Mouse (Mus musculus) embryonic facial prominence, embryonic 12.5 days (tissue): ENCODE data around the gene Hlcs. TPM values are rescaled to one million over a fixed set of nuclear protein-coding genes. Genes with fewer than 3 reads are reported as not detected.

Experiments
- ATAC-seq: fragments of 200-750 bp; cut with Nextera tagmentation; 2 replicates; pipeline ENCODE4 v1.8.0; 2017; ENCODE audit not compliant: insufficient number of reproducible peaks, insufficient read depth, low FRiP score, low TSS enrichment
- H3K27ac ChIP-seq: fragments of 300-500 bp; sonication (generic); 2 replicates; pipeline ENCODE4 v1.5.1; 2016; ENCODE audit warnings: mild to moderate bottlenecking
- H3K27me3 ChIP-seq: fragments of 300-500 bp; sonication (generic); 2 replicates; pipeline ENCODE4 v1.6.1; 2016; ENCODE audit warnings: mild to moderate bottlenecking, moderate library complexity
- H3K36me3 ChIP-seq: fragments of 300-500 bp; sonication (generic); 2 replicates; pipeline ENCODE4 v1.6.1; 2016; ENCODE audit warnings: mild to moderate bottlenecking
- H3K4me1 ChIP-seq: fragments of 300-500 bp; sonication (generic); 2 replicates; pipeline ENCODE4 v1.6.1; 2016
- H3K4me2 ChIP-seq: fragments of 300-500 bp; sonication (generic); replicated peaks from 2 replicates; pipeline ENCODE4 v1.6.1; 2016; ENCODE audit warnings: mild to moderate bottlenecking, moderate library complexity
- H3K4me3 ChIP-seq: fragments of 300-500 bp; sonication (generic); 2 replicates; pipeline ENCODE4 v1.5.1; 2016; ENCODE audit warnings: mild to moderate bottlenecking
- H3K9ac ChIP-seq: fragments of 300-500 bp; sonication (generic); 2 replicates; pipeline ENCODE4 v1.6.1; 2016; ENCODE audit warnings: mild to moderate bottlenecking, moderate library complexity
- H3K9me3 ChIP-seq: fragments of 300-500 bp; sonication (generic); 2 replicates; pipeline ENCODE4 v1.6.1; 2016; ENCODE audit warnings: mild to moderate bottlenecking, moderate library complexity
- WGBS: fragments of 180-500 bp; shearing (Covaris S2); methylation state at CpG from one replicate; pipeline ENCODE4 v1.1.7; 2016; 5-methylcytosine and 5-hydroxymethylcytosine counted together
- microRNA-seq: library from miRNA; unstranded; fragments of <30 nt; microRNA quantifications from one replicate; pipeline ENCODE4, GENCODE M21; 2017
- polyA plus RNA-seq: library from polyadenylated mRNA; unstranded; fragments of >200 nt; fragmentation: Nextera tagmentation; extraction: Ambion mirVana; gene quantifications from 2 replicates; pipeline ENCODE4 v1.2.1, GENCODE M21; 2016

Hlcs gene
- polyA plus RNA-seq, 1 experiment from 2014 or later, result 12.1 TPM

DNA sequence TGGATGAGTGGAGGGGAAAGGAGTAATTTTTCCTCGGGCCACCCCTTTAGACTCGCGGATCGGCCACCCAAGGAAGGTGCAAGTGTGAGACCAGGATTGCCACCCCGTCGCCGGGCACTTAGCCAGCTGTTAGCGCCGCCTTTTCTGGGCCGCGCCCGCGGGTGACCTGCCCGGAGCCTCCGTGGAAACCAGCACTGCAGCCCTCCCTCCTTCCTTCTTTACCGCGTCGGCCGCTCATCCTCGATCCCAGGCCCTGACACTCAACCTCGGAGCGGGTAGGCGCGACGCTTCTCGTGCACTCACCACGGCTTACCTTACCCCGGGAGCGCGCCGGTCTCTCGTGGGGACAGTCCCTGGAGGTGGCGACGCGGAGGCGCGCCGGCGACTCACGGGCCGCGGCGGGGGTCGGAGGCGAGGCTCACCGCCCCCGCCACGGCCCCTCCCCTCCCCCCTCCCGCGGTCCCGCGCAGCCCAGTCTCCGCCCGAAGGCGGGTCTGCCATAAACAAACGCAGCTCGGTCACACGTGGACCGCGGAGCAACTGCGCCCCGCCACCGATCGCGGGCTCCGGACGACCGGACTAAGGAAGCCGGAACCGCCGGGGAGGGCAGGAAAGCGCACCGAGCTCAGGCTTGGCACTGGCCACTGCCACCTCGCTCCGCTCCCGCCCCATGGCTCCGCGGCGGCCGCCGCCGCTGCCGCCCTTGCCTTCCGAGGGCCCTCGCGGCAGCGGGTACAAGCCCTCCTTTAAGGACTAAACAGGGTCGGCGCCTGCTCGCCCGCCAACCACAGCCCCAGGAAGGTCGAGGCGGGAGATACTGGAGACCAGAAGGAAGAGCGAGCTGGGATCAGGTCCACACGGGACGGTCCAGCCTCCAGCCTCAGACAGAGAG lies 228.4 kb downstream of the Hlcs start, which contains the start of gene Sim2:
Sim2 (plus strand) TSS at position 221 of the 892 bp plus-strand sequence.
- H3K4me1 ChIP-seq, result peaks cover 13% of the 10 kb centered on the region
- peak within 1 kb of the TSS; percentile 52 for H3K9ac ChIP-seq
- ATAC-seq, result 0 out of 2 replicates have a peak, but pooled peaks have one; percentile 24
- peak within 1 kb of the TSS; percentile 63; the same call in 1 of the 2 replicates for H3K27ac ChIP-seq
- peaks cover 89% of the 10 kb centered on the region for H3K27me3 ChIP-seq
- H3K9me3 ChIP-seq, result no peaks in the 10 kb centered on the region
- H3K36me3 ChIP-seq, result no peaks in the 10 kb centered on the region
- H3K4me3 ChIP-seq, result peak within 1 kb of the TSS; percentile 40
- peak within 1 kb of the TSS; percentile 63 for H3K4me2 ChIP-seq
- under 1% methylated on average over 89 of the region's 96 CpGs for WGBS

DNA sequence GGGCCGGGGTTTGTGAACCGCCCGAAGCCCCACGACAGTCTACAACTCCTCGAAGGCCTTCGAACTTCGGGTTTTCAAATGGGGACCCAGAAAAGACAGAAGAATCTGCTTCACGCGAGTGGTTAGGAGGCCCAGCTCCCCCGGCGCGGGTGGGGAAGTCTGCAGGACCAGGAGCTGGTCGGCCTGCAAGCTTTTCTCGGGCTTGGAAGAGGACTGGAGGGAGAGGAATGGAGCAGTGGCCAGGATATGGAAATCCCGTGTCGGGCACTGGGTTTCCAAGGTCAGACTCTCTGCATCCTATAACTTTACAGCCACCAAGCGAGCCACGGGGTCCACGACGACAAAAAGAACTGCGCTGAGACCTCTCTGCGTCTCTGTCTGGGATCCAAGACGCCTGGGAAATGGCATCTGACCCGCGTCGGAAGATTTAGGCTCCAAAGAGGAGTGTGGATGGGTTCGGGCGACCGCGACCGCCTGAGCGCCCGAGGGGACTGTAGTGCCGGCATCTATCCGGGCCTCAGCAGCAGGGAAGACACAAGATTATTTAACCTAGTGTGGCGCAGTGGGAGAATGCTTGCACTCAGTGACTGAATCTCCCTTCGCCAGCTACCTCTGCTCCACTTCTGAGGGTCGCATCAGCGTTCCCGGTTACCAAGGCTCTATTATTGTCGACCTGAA lies 229.4 kb downstream of the Hlcs start:
- ATAC-seq, result no peak
- under 1% methylated on average over 41 of the region's 41 CpGs for WGBS
- H3K4me2 ChIP-seq, result peak overlapping the region; percentile 63
- no peaks in the 10 kb centered on the region for H3K36me3 ChIP-seq
- H3K9ac ChIP-seq, result peak overlapping the region; percentile 52; the same call in 1 of the 2 replicates
- peaks cover 13% of the 10 kb centered on the region for H3K4me1 ChIP-seq
- peak overlapping the region; percentile 40 for H3K4me3 ChIP-seq
- peak overlapping the region; percentile 30; the same call in 1 of the 2 replicates for H3K27ac ChIP-seq
- peaks cover 84% of the 10 kb centered on the region for H3K27me3 ChIP-seq
- H3K9me3 ChIP-seq, result no peaks in the 10 kb centered on the region

DNA sequence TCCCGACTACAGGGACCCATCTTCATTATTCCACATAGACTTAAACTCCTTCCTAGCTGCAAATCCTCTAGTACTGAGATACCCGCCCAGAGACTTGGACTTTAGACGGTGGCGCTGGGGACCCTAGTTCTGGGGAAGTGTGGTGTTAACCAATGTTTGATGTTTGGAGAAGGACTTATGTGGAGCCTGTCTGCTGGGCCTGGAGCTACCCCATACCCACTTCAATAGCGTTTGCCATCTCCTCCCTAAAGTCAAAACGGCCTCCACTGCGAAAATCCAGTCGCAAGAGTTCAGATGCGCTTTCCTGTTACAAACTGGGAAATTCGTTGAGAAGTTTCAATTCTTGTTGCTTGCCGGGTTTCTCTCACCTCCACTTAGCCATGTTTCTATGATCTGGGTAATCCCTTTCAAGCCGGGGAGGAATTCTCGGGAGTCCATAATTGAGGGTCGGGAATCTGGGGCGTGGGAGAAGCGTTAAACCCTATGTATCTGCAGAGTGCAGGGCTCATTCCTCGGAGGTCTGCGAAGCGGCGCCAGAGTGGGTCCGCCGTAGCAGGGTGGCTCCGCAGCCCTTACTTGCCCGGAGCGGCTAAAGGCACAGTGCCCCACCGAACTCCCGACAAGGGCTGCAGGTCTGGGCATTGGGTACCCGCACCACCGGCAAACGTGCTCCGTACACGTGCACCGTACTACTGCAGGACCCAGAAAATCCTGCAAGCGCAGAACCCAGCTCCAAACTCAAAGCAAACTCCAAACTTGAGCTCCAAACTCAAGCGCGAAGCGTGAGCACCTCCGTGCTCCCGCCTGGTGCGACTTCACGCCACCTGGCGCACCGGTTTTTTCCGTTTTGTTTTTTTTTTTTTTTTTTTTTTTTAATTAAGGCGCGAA lies 230.2 kb downstream of the Hlcs start:
- H3K4me1 ChIP-seq, result peaks cover 13% of the 10 kb centered on the region
- ATAC-seq, result no peak

DNA sequence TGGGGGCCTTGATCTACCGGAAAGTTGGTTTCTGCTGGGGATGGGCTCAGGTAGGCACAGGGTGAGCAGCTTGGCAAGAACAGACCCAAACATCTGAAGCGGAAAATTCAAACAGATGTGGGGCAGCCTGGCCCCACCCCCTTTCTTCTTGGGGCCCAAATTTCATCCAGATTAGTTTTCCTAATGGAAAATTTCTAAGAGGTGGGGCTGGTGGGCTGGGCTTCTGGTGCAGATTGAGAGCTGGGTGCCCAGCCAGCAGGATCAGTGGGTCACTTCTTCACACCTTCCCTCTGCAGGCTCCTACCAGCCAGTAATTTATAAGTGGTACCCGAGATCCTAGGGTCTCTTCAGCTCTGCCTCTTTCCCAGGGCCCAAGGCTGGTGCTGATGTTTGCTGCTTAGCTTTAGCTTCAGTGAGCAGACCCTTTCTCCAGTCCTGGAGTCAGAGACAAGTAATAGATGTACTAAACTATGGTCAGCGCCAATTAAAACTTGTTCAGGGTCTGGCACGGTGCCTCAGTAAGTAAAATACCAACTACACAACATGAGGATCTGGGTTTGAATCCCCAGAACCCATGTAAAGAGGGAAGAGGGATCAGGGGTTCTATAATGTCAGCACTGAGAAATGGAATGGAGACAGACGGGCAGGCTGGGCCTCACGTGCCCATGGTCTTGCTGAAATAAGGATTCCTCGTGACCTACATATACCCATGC lies 231.2 kb downstream of the Hlcs start:
- peaks cover 13% of the 10 kb centered on the region for H3K4me1 ChIP-seq
- H3K4me3 ChIP-seq, result no peak overlapping the region
- no peaks in the 10 kb centered on the region for H3K9me3 ChIP-seq
- WGBS, result 5% methylated on average over 8 of the region's 8 CpGs
- H3K36me3 ChIP-seq, result no peaks in the 10 kb centered on the region
- no peak overlapping the region for H3K9ac ChIP-seq
- ATAC-seq, result no peak
- no peak overlapping the region for H3K27ac ChIP-seq
- H3K27me3 ChIP-seq, result peaks cover 79% of the 10 kb centered on the region
- no peak overlapping the region for H3K4me2 ChIP-seq

More for the DNA sequence above, 230.2 kb downstream of the Hlcs start:
- WGBS, result under 1% methylated on average over 46 of the region's 46 CpGs
- Histone ChIP-seq H3K27me3 (peaks cover 79% of the 10 kb centered on the region), H3K4me2 (peak overlapping the region; percentile 29), H3K36me3 (no peaks in the 10 kb centered on the region), H3K9ac (no peak overlapping the region), H3K27ac (no peak overlapping the region), H3K4me3 (0 out of 2 replicates have a peak overlapping the region, but pooled peaks have one; percentile 7), H3K9me3 (no peaks in the 10 kb centered on the region)

DNA sequence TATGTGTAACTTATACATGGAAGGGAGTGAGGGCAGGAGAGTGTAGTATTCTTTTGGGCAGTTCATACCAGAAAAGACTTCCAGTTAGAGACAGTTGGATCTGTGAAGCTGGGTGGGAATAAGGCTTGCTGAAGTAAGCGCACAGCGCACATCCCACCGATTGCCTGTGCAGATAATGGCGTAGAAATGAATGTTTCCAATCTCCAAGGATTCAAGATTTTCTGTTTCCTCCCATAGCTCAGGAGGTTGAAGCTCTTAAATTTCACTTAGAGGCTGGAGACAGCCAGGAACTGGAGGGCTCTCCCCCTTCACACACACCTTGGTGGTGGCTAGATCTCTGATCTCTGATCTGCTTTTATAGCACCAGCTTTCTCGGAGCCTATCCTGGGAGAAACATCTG lies 231.8 kb downstream of the Hlcs start:
- Histone ChIP-seq H3K27ac (no peak overlapping the region), H3K27me3 (peaks cover 79% of the 10 kb centered on the region), H3K36me3 (no peaks in the 10 kb centered on the region), H3K4me3 (no peak overlapping the region), H3K4me2 (no peak overlapping the region), H3K9ac (no peak overlapping the region), H3K9me3 (no peaks in the 10 kb centered on the region), H3K4me1 (peaks cover 13% of the 10 kb centered on the region)
- ATAC-seq, result no peak
- WGBS, result 12% methylated on average over 5 of the region's 5 CpGs

DNA sequence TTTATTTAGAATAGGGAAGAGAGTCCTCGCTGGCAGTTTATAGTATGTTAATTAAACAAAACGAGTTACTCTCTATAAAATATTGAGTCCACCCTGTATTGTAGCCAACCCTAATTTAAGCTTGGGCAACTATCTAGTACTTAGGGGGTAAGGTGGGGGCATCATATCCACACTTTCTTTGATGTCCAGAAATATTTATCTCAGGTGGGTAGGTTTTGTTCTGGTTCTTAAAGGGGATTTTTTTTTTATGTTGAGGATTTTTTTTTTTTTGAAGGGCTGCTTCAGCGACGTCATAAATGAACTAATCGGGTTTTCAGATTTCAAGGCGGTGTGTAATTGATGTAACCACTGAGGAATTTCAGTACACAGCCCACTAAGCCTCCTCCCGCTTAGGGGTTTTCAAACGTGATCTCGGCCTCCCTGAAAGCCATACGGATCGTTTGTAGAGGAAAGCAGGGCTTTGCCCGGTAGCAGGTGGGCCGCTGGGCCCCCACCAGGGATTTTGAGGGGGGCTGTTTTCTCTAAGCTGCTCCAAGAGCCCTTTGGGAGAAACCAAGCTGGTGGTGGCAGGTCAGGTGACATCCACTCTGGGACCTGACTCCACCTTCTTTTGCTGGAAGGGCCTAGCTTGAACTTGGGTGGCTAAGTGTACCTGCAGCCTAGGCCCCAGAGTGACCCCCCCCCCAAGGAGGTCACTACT lies 233.4 kb downstream of the Hlcs start:
- H3K4me3 ChIP-seq, result no peak overlapping the region

DNA sequence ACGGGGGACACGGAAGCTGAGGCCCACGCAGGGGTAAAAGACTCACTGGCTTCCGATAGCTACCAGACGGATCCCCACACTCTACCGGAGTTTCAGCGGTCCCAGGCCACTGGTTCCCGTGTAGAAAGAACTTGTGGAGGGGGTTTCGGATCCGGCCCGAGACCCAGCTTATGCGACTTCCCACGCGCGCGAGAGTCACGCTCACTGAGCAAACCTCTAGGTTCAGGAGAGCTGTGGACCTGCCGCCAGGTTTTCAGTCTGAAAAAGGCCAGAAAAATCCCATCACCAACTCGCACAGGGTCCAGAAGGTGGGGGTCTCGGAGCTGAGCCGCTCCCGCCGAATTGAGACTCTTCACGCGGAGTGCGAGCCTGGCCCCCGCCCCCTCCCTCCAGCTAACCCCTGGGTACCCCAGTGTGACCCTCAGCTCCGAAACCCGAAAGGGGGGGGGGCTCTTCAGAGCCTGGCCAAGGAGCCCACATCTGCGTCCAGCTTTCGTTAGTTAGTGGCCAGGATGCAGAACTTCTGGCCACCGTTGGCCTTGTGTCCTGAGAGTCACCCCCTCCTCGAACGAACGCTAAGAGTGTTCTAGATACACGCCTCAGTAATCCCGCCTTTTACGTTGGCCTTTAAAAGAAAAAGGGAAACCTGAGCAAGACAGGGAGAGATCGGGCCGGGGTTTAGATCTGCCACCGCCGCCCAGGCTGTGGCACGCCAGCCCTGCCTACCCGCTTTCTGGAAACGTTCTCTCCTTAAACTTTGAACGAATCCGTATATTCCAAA lies 234.1 kb downstream of the Hlcs start:
- Histone ChIP-seq H3K27ac (no peak overlapping the region), H3K9me3 (no peaks in the 10 kb centered on the region), H3K27me3 (peaks cover 74% of the 10 kb centered on the region), H3K9ac (no peak overlapping the region), H3K4me3 (peak overlapping the region; percentile 15), H3K4me1 (peaks cover 3% of the 10 kb centered on the region; the same call in 1 of the 2 replicates), H3K36me3 (no peaks in the 10 kb centered on the region), H3K4me2 (peak overlapping the region; percentile 33)
- WGBS, result 2% methylated on average over 47 of the region's 47 CpGs
- ATAC-seq, result peak; percentile 11; the same call in 1 of the 2 replicates

More for the DNA sequence above, 233.4 kb downstream of the Hlcs start:
- H3K9ac ChIP-seq, result no peak overlapping the region
- H3K9me3 ChIP-seq, result no peaks in the 10 kb centered on the region
- peaks cover 7% of the 10 kb centered on the region for H3K4me1 ChIP-seq
- H3K27me3 ChIP-seq, result peaks cover 81% of the 10 kb centered on the region
- no peak overlapping the region for H3K4me2 ChIP-seq
- 2% methylated on average over 13 of the region's 13 CpGs for WGBS
- no peaks in the 10 kb centered on the region for H3K36me3 ChIP-seq
- ATAC-seq, result no peak
- no peak overlapping the region for H3K27ac ChIP-seq

Small RNAs within 50 kb of the gene (microRNA-seq; reads per million reads assigned to microRNA genes)
- gene Gm23062, result not detected

Other genes starting within 250 kb of the Hlcs start
- gene Sim2, start 228.6 kb downstream of the Hlcs start, polyA plus RNA-seq, result 4.3 and 5.0 TPM in 2 replicates
- gene Ripply3, start 14.8 kb upstream of the Hlcs start, polyA plus RNA-seq, result 3.8 and 4.5 TPM in 2 replicates
- 353 and 377 TPM in 2 replicates for gene Ttc3, start 57.0 kb upstream of the Hlcs start, polyA plus RNA-seq
- 103 and 105 TPM in 2 replicates for gene Pigp, start 58.3 kb upstream of the Hlcs start, polyA plus RNA-seq
- gene Vps26c, start 213.3 kb upstream of the Hlcs start, polyA plus RNA-seq, result 51.8 and 58.7 TPM in 2 replicates